Mouse (Mus musculus): ENCODE data around the gene Mcoln3. TPM values are rescaled to one million over a fixed set of nuclear protein-coding genes. Genes with fewer than 3 reads are reported as not detected.

Mcoln3 gene
- polyA plus RNA-seq, 1 experiment from 2014 or later, result 4.4 TPM

DNA sequence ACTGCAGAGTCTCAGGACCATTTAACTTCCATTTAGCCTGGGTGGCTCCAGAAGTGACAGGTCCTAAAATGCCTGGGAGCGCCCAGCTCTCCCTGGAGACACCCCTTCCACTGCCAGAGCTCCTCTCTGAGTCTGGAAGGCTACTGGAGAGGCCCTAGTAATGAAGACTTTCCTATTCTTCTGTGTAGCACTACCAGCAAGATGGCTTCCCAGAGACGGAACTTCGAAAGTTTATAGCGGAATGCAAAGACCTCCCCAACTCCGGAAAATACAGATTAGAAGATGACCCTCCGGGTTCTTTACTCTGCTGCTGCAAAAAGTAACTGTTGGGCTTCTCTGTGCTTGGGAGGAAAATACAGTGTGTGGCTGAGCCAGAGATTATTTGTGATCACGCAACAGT is 23.0 kb downstream of the Mcoln3 start:
- no peaks in the 10 kb centered on the region for H3K9me3 ChIP-seq (replicated peaks)
- H3K36me3 ChIP-seq, result no peaks in the 10 kb centered on the region
- ATAC-seq (ENCODE audit: low FRiP score), result no peak
- no peak overlapping the region for H3K4me2 ChIP-seq (replicated peaks)
- no peaks in the 10 kb centered on the region for H3K27me3 ChIP-seq
- H3K4me1 ChIP-seq, result no peaks in the 10 kb centered on the region
- no peak overlapping the region for H3K27ac ChIP-seq
- 94% methylated on average over 7 of the region's 7 CpGs for WGBS
- no peak overlapping the region for H3K9ac ChIP-seq
- no peak overlapping the region for H3K4me3 ChIP-seq

DNA sequence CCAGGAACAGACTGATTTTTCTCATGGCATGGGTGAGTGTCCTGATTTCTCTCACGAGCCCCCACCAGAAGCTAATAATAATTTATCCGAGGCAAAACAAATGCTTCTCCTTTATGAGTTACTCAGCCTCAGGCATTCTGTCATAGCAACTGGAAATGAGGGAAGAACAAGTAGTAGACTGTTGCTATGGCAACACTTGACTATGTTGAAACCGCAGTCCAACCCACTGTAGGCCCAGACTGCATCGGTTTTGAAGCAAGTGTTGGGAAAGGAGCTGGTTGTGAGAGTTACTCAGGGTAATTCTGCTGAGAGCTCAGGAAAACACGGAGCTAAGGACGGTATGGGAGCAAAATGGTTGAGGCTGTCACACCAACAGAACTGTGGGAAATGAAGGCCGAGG is 25.3 kb downstream of the Mcoln3 start:
- Histone ChIP-seq H3K27ac (no peak overlapping the region), H3K4me2 (replicated peaks) (no peak overlapping the region)

DNA sequence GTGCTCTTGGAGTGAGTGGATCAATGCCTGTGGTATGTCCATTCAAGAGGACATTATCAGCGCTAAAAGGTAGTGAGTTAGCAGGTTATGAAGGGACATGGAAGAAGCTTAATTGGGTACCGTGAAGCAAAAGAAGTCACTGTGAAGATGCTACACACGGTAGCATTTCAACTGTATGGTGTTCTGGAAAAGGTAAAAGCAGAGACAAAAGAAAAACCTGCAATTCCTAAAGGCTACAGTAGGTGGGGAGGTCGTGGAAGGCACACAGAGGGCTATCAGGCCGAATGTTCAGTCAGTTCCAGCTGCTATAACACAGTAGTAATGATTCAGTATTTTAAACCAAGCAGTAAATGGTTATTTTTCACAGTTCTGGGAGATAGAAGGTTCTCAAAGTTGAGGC is 28.3 kb downstream of the Mcoln3 start:
- Histone ChIP-seq H3K27ac (no peak overlapping the region), H3K4me3 (no peak overlapping the region), H3K9me3 (replicated peaks) (no peaks in the 10 kb centered on the region), H3K9ac (no peak overlapping the region), H3K27me3 (peaks cover 19% of the 10 kb centered on the region), H3K4me2 (replicated peaks) (no peak overlapping the region), H3K4me1 (peaks cover 10% of the 10 kb centered on the region), H3K36me3 (no peaks in the 10 kb centered on the region)
- no peak for ATAC-seq (ENCODE audit: low FRiP score)
- WGBS, result 60% methylated on average over 5 of the region's 5 CpGs

More for the DNA sequence above, 25.3 kb downstream of the Mcoln3 start:
- Histone ChIP-seq H3K9ac (no peak overlapping the region), H3K36me3 (no peaks in the 10 kb centered on the region), H3K4me3 (no peak overlapping the region), H3K9me3 (replicated peaks) (no peaks in the 10 kb centered on the region), H3K27me3 (no peaks in the 10 kb centered on the region), H3K4me1 (no peaks in the 10 kb centered on the region)
- WGBS, result 78% methylated on average over 7 of the region's 7 CpGs
- ATAC-seq (ENCODE audit: low FRiP score), result no peak

DNA sequence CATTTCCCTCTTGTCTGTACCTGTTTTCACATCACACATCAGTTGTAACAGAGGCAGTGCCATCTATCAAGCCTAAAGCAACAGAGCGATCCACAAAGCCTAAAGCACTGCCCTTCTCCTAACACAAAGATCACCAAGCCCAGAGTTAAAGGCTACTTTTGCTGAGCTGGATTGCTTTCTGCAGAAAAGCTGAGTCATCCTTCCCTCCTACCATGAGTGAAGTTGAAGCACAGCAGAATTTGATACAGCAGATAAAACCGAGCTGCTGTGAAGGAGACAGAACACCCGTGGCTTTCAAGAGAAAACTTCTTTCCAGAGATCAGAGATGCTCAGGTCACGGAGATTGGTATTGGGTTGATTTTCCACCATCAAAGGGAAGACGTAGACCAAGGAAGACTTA is 28.9 kb downstream of the Mcoln3 start:
- ATAC-seq (ENCODE audit: low FRiP score), result no peak
- 75% methylated on average over 5 of the region's 5 CpGs for WGBS
- Histone ChIP-seq H3K4me2 (replicated peaks) (no peak overlapping the region), H3K4me1 (peaks cover 12% of the 10 kb centered on the region), H3K9me3 (replicated peaks) (no peaks in the 10 kb centered on the region), H3K9ac (no peak overlapping the region), H3K27ac (no peak overlapping the region), H3K36me3 (no peaks in the 10 kb centered on the region), H3K27me3 (peaks cover 25% of the 10 kb centered on the region), H3K4me3 (no peak overlapping the region)

DNA sequence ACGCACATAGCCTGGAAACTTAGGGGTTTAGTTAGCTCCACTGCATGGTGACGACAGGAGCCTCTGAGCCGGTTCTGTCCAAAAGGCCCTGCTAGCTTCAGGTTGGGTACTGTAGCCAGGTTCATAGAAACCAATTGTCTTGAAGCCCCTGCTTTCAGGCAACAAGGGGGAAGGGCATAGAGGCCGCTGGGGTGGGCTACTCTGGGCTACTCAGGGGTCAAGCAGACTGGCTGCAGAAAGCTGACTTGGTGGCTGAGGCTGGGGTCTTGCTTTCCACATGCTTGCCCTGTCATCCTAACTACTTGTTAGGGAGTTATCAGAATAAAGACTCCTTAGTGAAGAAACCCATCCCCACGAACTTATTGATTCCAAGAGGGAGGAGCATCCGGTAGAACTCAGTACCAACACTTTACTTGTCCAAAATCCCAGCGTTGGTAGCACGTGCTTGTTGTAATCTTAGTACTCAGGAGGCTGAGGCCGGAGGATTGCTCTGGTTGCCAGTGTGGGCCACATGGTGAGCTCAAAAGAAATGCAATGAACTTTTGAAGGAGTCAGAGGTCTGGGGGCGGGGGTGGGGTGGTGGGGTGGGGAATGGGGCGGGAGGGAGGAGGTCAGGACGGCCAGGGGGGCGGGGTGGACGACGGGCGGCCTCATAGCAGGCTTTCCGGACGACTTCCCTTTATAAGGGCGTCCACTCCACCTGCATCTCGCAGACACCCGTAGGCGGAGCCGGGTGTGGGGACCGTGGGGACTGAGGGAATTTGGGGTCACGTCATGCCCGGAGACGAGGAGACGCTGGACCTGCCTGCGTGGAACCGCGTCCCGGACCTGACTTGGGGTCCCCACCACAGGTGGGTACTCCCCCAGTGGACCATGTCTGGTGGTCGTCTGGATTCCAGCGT is 32.2 kb downstream of the Mcoln3 start, which contains the start of gene Mcoln2:
Gene Mcoln2, plus strand, starts transcription at position 678 of the 902 bp plus-strand sequence.
- peak within 1 kb of the TSS; percentile 49 for H3K9ac ChIP-seq

DNA sequence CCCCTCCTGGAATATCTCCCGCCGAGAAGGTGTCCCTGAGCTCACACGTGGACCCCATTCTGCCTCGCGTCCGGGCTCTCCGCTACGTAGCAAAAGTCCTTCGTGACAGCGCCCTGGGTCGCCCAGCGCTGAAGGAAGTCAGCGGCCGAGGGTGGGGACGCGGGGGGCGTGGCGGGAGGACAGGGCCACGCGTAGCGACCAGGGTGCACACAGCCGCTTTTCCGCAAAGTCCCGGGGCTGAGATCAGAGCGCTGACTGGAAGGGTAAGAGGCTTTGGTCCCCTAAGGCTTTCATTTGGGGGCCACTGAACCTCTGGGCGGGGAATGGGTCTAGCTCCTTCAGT is 32.8 kb downstream of the Mcoln3 start:
- H3K9me3 ChIP-seq (replicated peaks), result no peaks in the 10 kb centered on the region
- no peaks in the 10 kb centered on the region for H3K36me3 ChIP-seq
- ATAC-seq (ENCODE audit: low FRiP score), result peak; percentile 48; the same call in 1 of the 2 replicates
- peak overlapping the region; percentile 38 for H3K4me3 ChIP-seq
- H3K9ac ChIP-seq, result peak overlapping the region; percentile 49
- WGBS, result 1% methylated on average over 26 of the region's 26 CpGs
- H3K27ac ChIP-seq, result no peak overlapping the region
- H3K4me1 ChIP-seq, result peaks cover 18% of the 10 kb centered on the region
- peak overlapping the region; percentile 90 for H3K4me2 ChIP-seq (replicated peaks)
- H3K27me3 ChIP-seq, result peaks cover 34% of the 10 kb centered on the region

More for the DNA sequence above, 32.2 kb downstream of the Mcoln3 start, which contains the start of gene Mcoln2:
- ATAC-seq (ENCODE audit: low FRiP score), result 0 out of 2 replicates have a peak, but pooled peaks have one; percentile 35
- no peak within 1 kb of the TSS for H3K27ac ChIP-seq
- H3K4me1 ChIP-seq, result peaks cover 18% of the 10 kb centered on the region
- peak within 1 kb of the TSS; percentile 38 for H3K4me3 ChIP-seq
- no peaks in the 10 kb centered on the region for H3K9me3 ChIP-seq (replicated peaks)
- H3K36me3 ChIP-seq, result no peaks in the 10 kb centered on the region
- peaks cover 34% of the 10 kb centered on the region for H3K27me3 ChIP-seq
- peak within 1 kb of the TSS; percentile 90 for H3K4me2 ChIP-seq (replicated peaks)
- 12% methylated on average over 31 of the region's 34 CpGs for whole genome bisulfite sequencing

DNA sequence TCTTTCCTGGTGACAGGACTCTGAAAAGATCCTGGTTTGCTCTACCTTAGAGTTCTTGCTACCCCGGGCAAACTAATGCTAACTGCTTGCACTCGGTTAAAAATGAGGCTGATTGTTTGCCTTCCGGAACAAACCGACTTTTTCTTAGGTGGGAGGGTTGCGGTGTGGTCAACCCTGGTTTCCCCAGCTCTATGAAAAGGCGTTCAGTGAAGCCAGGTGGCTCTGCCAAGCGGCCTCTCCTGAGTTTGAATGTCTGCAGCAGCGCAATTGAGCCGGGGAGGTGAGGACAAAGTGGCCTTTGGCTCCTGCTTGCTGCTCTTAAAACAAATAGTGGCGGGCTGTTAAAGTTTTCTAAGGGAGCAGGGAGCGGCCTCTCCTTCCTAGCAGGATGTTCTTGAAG is 33.3 kb downstream of the Mcoln3 start:
- peak overlapping the region; percentile 38 for H3K4me3 ChIP-seq
- H3K9ac ChIP-seq, result no peak overlapping the region
- 28% methylated on average over 11 of the region's 11 CpGs for WGBS

DNA sequence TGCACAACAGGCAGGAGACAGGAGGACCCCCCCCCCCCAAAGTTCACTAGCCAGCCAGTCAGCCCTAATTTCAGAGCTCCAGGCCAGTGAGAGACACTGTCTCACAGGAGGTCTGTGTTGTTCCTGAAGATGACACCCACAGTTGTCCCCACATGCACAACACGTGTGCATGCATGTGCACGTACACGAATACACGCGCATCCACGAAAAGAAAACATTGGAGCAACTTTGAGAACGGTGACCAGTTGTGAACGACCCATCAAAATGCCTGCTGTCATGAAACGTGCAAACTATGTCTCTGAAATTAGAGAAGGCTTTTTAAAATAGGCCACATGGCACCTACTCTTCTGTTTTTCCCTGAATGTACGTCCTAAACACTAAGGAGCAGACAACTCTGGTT is 34.1 kb downstream of the Mcoln3 start:
- no peak overlapping the region for H3K4me3 ChIP-seq
- H3K27me3 ChIP-seq, result peaks cover 36% of the 10 kb centered on the region
- no peak for ATAC-seq (ENCODE audit: low FRiP score)
- H3K36me3 ChIP-seq, result no peaks in the 10 kb centered on the region
- H3K4me1 ChIP-seq, result peaks cover 18% of the 10 kb centered on the region
- no peak overlapping the region for H3K4me2 ChIP-seq (replicated peaks)
- 93% methylated on average over 10 of the region's 10 CpGs for WGBS
- no peaks in the 10 kb centered on the region for H3K9me3 ChIP-seq (replicated peaks)
- no peak overlapping the region for H3K9ac ChIP-seq
- no peak overlapping the region for H3K27ac ChIP-seq

More for the DNA sequence above, 33.3 kb downstream of the Mcoln3 start:
- H3K27me3 ChIP-seq, result peaks cover 34% of the 10 kb centered on the region
- H3K27ac ChIP-seq, result no peak overlapping the region
- H3K9me3 ChIP-seq (replicated peaks), result no peaks in the 10 kb centered on the region
- no peak for ATAC-seq (ENCODE audit: low FRiP score)
- H3K36me3 ChIP-seq, result no peaks in the 10 kb centered on the region
- peaks cover 18% of the 10 kb centered on the region for H3K4me1 ChIP-seq
- H3K4me2 ChIP-seq (replicated peaks), result peak overlapping the region; percentile 90

DNA sequence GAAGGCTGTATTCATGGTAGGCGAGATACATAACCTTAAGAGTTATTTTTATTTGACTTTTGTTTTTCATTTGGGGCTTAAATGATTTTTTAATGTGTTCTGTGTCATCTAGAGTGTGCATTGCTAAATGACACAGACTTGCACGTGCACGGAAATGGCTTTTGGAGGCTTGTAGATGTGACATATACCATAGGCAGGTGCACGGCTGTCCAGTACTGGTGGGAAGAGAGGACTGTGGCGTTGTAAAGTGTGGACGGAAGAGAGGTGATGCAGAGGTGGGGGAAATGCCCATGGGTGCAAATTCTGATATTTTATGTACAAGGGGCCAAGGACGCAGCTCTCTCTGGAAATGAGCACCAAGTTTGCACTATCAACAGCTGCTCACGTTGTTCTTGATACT is 34.5 kb downstream of the Mcoln3 start:
- no peak overlapping the region for H3K4me3 ChIP-seq
- WGBS, result 92% methylated on average over 8 of the region's 8 CpGs
- peaks cover 39% of the 10 kb centered on the region for H3K27me3 ChIP-seq

DNA sequence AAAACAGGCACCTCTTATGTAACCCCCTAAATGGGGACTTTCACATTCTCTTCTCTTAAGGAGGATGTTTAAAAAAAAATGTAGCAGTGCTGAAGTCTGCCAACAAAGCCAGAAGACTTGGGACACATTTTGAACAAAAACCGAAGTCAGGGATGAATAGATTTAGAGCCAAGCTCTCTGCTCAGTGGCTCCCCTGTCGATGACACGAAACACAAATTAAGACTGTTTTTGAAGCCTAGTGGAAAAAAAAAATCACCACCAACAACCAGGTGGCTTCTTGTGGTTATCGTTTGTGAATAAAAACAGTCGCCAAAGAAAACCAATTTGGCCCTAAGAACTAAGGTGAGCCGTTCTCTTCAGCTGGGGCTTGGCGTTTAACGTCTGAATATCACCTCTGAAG is 35.1 kb downstream of the Mcoln3 start:
- H3K9ac ChIP-seq, result no peak overlapping the region
- peaks cover 39% of the 10 kb centered on the region for H3K27me3 ChIP-seq
- H3K9me3 ChIP-seq (replicated peaks), result no peaks in the 10 kb centered on the region
- no peak overlapping the region for H3K4me3 ChIP-seq
- ATAC-seq (ENCODE audit: low FRiP score), result no peak
- no peak overlapping the region for H3K4me2 ChIP-seq (replicated peaks)
- H3K4me1 ChIP-seq, result peaks cover 18% of the 10 kb centered on the region
- 89% methylated on average over 8 of the region's 8 CpGs for WGBS
- no peaks in the 10 kb centered on the region for H3K36me3 ChIP-seq
- H3K27ac ChIP-seq, result no peak overlapping the region

More for the DNA sequence above, 34.5 kb downstream of the Mcoln3 start:
- H3K9me3 ChIP-seq (replicated peaks), result no peaks in the 10 kb centered on the region
- H3K4me1 ChIP-seq, result peaks cover 18% of the 10 kb centered on the region
- no peaks in the 10 kb centered on the region for H3K36me3 ChIP-seq
- no peak overlapping the region for H3K9ac ChIP-seq
- no peak overlapping the region for H3K4me2 ChIP-seq (replicated peaks)
- H3K27ac ChIP-seq, result no peak overlapping the region
- no peak for ATAC-seq (ENCODE audit: low FRiP score)

DNA sequence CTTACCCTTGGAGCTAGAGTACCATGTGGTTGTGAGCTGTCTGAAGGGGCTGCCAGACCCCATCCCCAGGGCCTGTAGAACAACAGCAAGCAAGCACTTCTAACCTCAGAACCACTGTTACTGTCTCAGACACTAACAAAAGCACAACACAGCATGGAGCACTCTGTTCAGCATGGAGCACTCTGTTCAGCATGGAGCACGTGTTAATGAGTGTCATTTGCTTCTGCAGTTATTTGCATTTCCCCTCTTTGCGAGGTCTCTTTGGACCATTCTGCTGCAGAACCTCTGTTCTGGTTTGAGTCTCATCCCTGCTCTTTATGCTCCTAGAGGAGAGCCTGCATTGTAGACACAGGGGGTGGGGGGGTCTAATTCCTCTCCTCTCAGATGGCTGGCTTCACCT is 35.7 kb downstream of the Mcoln3 start:
- 69% methylated on average over 2 of the region's 2 CpGs for WGBS
- Histone ChIP-seq H3K4me3 (no peak overlapping the region), H3K9me3 (replicated peaks) (no peaks in the 10 kb centered on the region), H3K4me2 (replicated peaks) (no peak overlapping the region), H3K9ac (no peak overlapping the region), H3K27me3 (peaks cover 39% of the 10 kb centered on the region), H3K36me3 (no peaks in the 10 kb centered on the region), H3K27ac (no peak overlapping the region), H3K4me1 (peaks cover 18% of the 10 kb centered on the region)
- no peak for ATAC-seq (ENCODE audit: low FRiP score)

DNA sequence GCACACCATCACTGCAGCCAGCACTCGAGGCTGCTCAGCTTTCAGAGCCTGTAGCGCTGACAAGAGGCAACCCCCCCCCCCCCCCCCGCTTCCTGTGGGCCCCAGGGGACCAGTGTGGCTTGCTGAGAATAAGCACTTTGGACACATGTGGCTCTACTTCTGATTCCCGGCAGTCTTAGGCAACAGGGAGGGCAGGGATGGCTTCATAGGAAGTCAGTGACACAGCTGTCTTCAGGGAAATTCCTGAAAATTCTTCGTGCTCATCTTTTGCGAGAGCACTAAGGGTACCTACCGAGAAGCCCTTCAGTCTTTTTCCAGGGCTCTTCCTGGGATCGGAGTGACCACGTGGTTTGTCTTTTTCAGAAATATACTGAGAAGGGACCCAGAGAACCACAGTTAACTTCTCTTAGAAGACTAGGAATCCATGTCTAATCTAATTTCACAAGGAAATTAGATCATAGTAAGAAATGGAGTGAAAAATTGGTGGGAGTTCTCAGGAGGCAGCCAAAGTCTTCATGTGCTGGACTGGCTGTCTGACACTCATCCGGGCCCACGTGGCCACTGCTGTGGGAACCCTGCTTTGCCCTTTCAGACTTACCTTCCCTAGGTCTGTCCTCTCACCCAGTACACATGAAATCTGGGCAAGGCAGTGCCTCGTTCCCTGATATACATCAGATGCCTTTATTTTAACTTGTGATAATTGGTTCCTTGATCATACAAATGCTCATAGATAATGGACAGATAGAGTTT is 36.8 kb downstream of the Mcoln3 start:
- Histone ChIP-seq H3K9me3 (replicated peaks) (no peaks in the 10 kb centered on the region), H3K4me2 (replicated peaks) (0 out of 2 replicates have a peak overlapping the region, but pooled peaks have one; percentile 17), H3K4me3 (no peak overlapping the region), H3K9ac (no peak overlapping the region), H3K36me3 (no peaks in the 10 kb centered on the region), H3K4me1 (peaks cover 18% of the 10 kb centered on the region), H3K27ac (no peak overlapping the region), H3K27me3 (peaks cover 35% of the 10 kb centered on the region)
- ATAC-seq (ENCODE audit: low FRiP score), result peak; percentile 52; the same call in 1 of the 2 replicates
- WGBS, result 25% methylated on average over 12 of the region's 12 CpGs

Data from hindbrain, embryonic 12.5 days (tissue).